Mouse (Mus musculus): Measurements from ENCODE around the gene Olfr1381. TPM values are rescaled to one million over a fixed set of nuclear protein-coding genes. Genes with fewer than 3 reads are reported as not detected.

Olfr1381 gene
- polyA plus RNA-seq, 1 experiment from 2014 or later, result not detected

Other genes with a start within 250 kb of the Olfr1381 start
- gene Olfr10, start 238.7 kb upstream of the Olfr1381 start, polyA plus RNA-seq (2015; fragmentation: Nextera tagmentation; extraction: Ambion mirVana), result not detected in 2 replicates
- not detected in 2 replicates for gene Olfr1391, start 220.7 kb upstream of the Olfr1381 start, polyA plus RNA-seq (2015; fragmentation: Nextera tagmentation; extraction: Ambion mirVana)
- gene Olfr1390, start 208.3 kb upstream of the Olfr1381 start, polyA plus RNA-seq (2015; fragmentation: Nextera tagmentation; extraction: Ambion mirVana), result not detected in 2 replicates
- gene Olfr1389, start 120.4 kb upstream of the Olfr1381 start, polyA plus RNA-seq (2015; fragmentation: Nextera tagmentation; extraction: Ambion mirVana), result not detected in 2 replicates
- gene Olfr1388, start 106.8 kb upstream of the Olfr1381 start, polyA plus RNA-seq (2015; fragmentation: Nextera tagmentation; extraction: Ambion mirVana), result 0.06 TPM in 1 of 2 replicates, not detected in the other
- not detected in 2 replicates for gene Olfr1387, start 88.1 kb upstream of the Olfr1381 start, polyA plus RNA-seq (2015; fragmentation: Nextera tagmentation; extraction: Ambion mirVana)
- not detected in 2 replicates for gene Olfr1386, start 78.4 kb upstream of the Olfr1381 start, polyA plus RNA-seq (2015; fragmentation: Nextera tagmentation; extraction: Ambion mirVana)
- gene Olfr1385, start 54.4 kb upstream of the Olfr1381 start, polyA plus RNA-seq (2015; fragmentation: Nextera tagmentation; extraction: Ambion mirVana), result not detected in 2 replicates
- gene Olfr1384, start 36.7 kb upstream of the Olfr1381 start, polyA plus RNA-seq (2015; fragmentation: Nextera tagmentation; extraction: Ambion mirVana), result not detected in 2 replicates
- gene Olfr1383, start 23.8 kb upstream of the Olfr1381 start, polyA plus RNA-seq (2015; fragmentation: Nextera tagmentation; extraction: Ambion mirVana), result not detected in 2 replicates
- gene Olfr1382, start 15.2 kb upstream of the Olfr1381 start, polyA plus RNA-seq (2015; fragmentation: Nextera tagmentation; extraction: Ambion mirVana), result not detected in 2 replicates
- not detected in 2 replicates for gene Olfr1380, start 13.4 kb downstream of the Olfr1381 start, polyA plus RNA-seq (2015; fragmentation: Nextera tagmentation; extraction: Ambion mirVana)
- 5.5 and 5.6 TPM in 2 replicates for gene Flt4, start 65.8 kb downstream of the Olfr1381 start, polyA plus RNA-seq (2015; fragmentation: Nextera tagmentation; extraction: Ambion mirVana)
- gene Scgb3a1, start 120.2 kb downstream of the Olfr1381 start, polyA plus RNA-seq (2015; fragmentation: Nextera tagmentation; extraction: Ambion mirVana), result not detected in 2 replicates
- gene Cnot6, start 169.3 kb downstream of the Olfr1381 start, polyA plus RNA-seq (2015; fragmentation: Nextera tagmentation; extraction: Ambion mirVana), result 40.1 and 47.9 TPM in 2 replicates

Data from limb, embryonic 15.5 days (tissue).